Mouse (Mus musculus): ENCODE data around the gene Zscan5b.
"Not testable (repeated sequence)": the region's sequence is repeated elsewhere in the genome, so short reads cannot be mapped to it uniquely, and the experiment has no call there.

The Zscan5b gene

DNA sequence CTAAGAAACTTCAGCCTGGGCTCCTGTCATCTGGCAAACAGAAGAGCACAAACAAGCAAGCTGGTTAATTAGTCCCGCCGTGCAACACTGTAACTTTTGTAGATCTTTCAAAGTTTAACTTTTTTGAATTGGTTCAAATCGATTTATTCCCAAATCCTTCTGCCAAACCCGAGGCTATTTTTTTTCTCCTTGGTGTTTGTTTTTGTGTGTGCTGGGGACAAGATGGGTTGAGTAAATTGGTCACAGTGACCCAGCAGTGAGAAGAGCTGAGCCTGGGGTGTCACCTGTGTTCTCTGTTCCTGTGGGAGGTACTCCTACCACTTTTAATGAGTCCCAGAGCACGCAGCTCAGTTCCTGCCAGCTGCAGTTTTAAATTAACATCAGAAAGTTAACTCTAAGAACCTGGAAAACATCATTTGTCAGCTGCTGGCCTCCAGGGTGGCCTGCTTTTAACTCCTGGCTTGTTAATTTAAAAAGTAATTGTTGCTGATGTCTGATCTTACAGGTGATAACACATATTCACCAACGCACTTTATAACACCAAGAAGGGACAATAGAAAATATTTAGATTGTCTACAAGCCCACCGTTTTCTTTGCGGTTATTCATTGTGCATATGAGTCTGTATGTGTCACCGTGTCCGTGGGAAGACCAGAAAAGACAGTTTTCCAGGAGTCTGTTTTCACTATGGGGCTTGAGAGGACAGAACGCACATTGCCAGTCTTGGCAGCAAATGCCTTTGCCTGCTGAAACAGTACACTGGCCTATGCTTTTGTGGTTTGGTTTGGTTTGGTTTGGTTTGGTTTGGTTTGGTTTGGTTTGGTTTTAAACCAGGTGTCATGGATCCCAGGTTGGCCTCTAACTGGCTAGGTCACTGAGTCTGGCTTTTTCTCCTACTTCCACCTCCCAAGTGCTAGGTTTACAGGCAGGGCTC lies 22.5 kb downstream of the Zscan5b start:
- no peak for DNase-seq (ENCODE audit: low spot score in 2 of 2)

- DNase-seq (ENCODE audit: low spot score in 2 of 2): no peak
Measured at GRCm38 (mm10) chr7:6252410-6252809, 30.3 kb downstream of the Zscan5b start, which contains the start of gene Epp13. Gene Epp13, plus strand, starts transcription at chr7:6252710.

- DNase-seq (ENCODE audit: low spot score in 2 of 2): no peak
Measured at GRCm38 (mm10) chr7:6254451-6254850, 32.4 kb downstream of the Zscan5b start.

DNA sequence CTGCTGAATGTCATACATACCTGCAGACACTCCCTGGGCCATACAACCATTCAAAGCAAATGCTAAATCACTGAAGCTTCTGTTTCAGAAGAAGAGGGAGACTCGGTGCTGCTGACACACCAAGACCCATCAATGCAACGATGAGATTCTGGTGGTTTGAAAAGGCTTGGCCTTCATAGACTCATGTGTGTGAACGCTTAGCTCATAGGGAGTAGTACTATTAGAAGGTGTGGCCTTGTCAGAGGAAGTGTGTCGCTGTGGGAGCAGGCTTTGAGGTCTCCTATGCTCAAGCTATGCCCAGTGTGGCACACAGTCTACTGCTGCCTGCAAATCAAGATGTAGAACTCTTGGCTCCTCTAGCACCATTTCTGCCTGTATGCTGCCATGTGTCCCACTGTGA lies 35.3 kb downstream of the Zscan5b start:
- no peak for DNase-seq (ENCODE audit: low spot score in 2 of 2)

- no peak for DNase-seq (ENCODE audit: low spot score in 2 of 2)
Measured at GRCm38 (mm10) chr7:6258232-6259220, 36.4 kb downstream of the Zscan5b start.

GRCm38 (mm10) chr7:6260004-6260403 lies 37.9 kb downstream of the Zscan5b start:
- not testable (repeated sequence) for DNase-seq (ENCODE audit: low spot score in 2 of 2)

- DNase-seq (ENCODE audit: low spot score in 2 of 2): no peak
Measured at GRCm38 (mm10) chr7:6262120-6262519, 40.0 kb downstream of the Zscan5b start.

DNA sequence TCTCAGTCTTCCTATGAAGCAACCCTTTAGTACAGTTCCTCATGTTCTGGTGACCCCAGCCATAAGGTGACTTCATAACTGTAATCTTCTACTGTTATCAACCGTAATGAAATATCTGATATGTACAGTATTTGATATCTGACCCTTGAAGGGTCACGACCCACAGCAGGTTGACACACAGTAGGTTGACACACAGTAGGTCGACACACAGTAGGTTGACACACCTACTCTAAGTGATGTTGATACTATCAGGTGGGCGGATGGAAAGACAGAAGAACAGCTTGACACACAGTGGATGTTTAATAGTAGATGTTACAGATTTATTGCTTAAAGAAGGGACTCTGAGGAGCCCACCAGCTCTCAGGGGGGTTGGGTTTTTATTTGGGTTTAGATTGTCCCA lies 40.9 kb downstream of the Zscan5b start:
- no peak for DNase-seq (ENCODE audit: low spot score in 2 of 2)

- no peak for DNase-seq (ENCODE audit: low spot score in 2 of 2)
Measured at GRCm38 (mm10) chr7:6265695-6266094, 43.6 kb downstream of the Zscan5b start.

GRCm38 (mm10) chr7:6277906-6278305 lies 55.8 kb downstream of the Zscan5b start:
- no peak for DNase-seq (ENCODE audit: low spot score in 2 of 2)

- DNase-seq (ENCODE audit: low spot score in 2 of 2): peak; percentile 50 to 70
Measured at GRCm38 (mm10) chr7:6282749-6283148, 60.7 kb downstream of the Zscan5b start.

- DNase-seq (ENCODE audit: low spot score in 2 of 2): peak; percentile 59 to 72
Measured at GRCm38 (mm10) chr7:6283451-6284075, 61.5 kb downstream of the Zscan5b start.

GRCm38 (mm10) chr7:6284442-6285012 lies 62.4 kb downstream of the Zscan5b start:
- no peak for DNase-seq (ENCODE audit: low spot score in 2 of 2)

- DNase-seq (ENCODE audit: low spot score in 2 of 2): no peak
Measured at GRCm38 (mm10) chr7:6285366-6285765, 63.3 kb downstream of the Zscan5b start.

GRCm38 (mm10) chr7:6285842-6286705 lies 64.0 kb downstream of the Zscan5b start, which contains the start of gene Zfp667:
Gene Zfp667, plus strand, starts transcription at chr7:6286579.
- DNase-seq (ENCODE audit: low spot score in 2 of 2): peak; percentile 95 to 97

GRCm38 (mm10) chr7:6286921-6287531 lies 64.9 kb downstream of the Zscan5b start:
- peak in 1 of 2 experiments; percentile 17 for DNase-seq (ENCODE audit: low spot score in 2 of 2)
